Mouse (Mus musculus) forebrain, embryonic 15.5 days (tissue): Measurements from ENCODE around the gene Epas1. TPM values are rescaled to one million over a fixed set of nuclear protein-coding genes. Genes with fewer than 3 reads are reported as not detected.

Experiments
- ATAC-seq: fragments of 200-750 bp; cut with Nextera tagmentation; replicated peaks from 2 replicates; pipeline ENCODE4 v1.8.0; 2017; ENCODE audit warnings: mild to moderate bottlenecking, moderate TSS enrichment, moderate library complexity
- H3K27ac ChIP-seq: fragments of 300-500 bp; sonication (generic); replicated peaks from 2 replicates; pipeline ENCODE4 v1.5.1; 2015; ENCODE audit warnings: mild to moderate bottlenecking, inconsistent platforms
- H3K27me3 ChIP-seq: fragments of 300-500 bp; sonication (generic); 2 replicates; pipeline ENCODE4 v1.6.1; 2015; ENCODE audit warnings: inconsistent platforms
- H3K36me3 ChIP-seq: fragments of 300-500 bp; sonication (generic); 2 replicates; pipeline ENCODE4 v1.6.1; 2015; ENCODE audit warnings: mild to moderate bottlenecking, inconsistent platforms
- H3K4me1 ChIP-seq: fragments of 300-500 bp; sonication (generic); 2 replicates; pipeline ENCODE4 v1.6.1; 2015; ENCODE audit warnings: inconsistent platforms
- H3K4me2 ChIP-seq: fragments of 300-500 bp; sonication (generic); replicated peaks from 2 replicates; pipeline ENCODE4 v1.6.1; 2015; ENCODE audit warnings: mild to moderate bottlenecking, inconsistent platforms
- H3K4me3 ChIP-seq: fragments of 300-500 bp; sonication (generic); 2 replicates; pipeline ENCODE4 v1.5.1; 2015; ENCODE audit warnings: mild to moderate bottlenecking, inconsistent platforms
- H3K9ac ChIP-seq: fragments of 300-500 bp; sonication (generic); replicated peaks from 2 replicates; pipeline ENCODE4 v1.6.1; 2015; ENCODE audit warnings: mild to moderate bottlenecking, inconsistent platforms
- H3K9me3 ChIP-seq: fragments of 300-500 bp; sonication (generic); 2 replicates; pipeline ENCODE4 v1.6.1; 2016; ENCODE audit warnings: inconsistent platforms
- WGBS: fragments of 180-500 bp; shearing (Covaris S2); methylation state at CpG from one replicate; pipeline ENCODE4 v1.1.7; 2015; ENCODE audit warnings: mixed read lengths; 5-methylcytosine and 5-hydroxymethylcytosine counted together
- polyA plus RNA-seq: library from polyadenylated mRNA; unstranded; fragments of >200 nt; fragmentation: Nextera tagmentation; extraction: Ambion mirVana; gene quantifications from 2 replicates; pipeline ENCODE4 v1.2.1, GENCODE M21; 2015

Gene Epas1
- polyA plus RNA-seq, 1 experiment from 2014 or later: 4.0 TPM

DNA sequence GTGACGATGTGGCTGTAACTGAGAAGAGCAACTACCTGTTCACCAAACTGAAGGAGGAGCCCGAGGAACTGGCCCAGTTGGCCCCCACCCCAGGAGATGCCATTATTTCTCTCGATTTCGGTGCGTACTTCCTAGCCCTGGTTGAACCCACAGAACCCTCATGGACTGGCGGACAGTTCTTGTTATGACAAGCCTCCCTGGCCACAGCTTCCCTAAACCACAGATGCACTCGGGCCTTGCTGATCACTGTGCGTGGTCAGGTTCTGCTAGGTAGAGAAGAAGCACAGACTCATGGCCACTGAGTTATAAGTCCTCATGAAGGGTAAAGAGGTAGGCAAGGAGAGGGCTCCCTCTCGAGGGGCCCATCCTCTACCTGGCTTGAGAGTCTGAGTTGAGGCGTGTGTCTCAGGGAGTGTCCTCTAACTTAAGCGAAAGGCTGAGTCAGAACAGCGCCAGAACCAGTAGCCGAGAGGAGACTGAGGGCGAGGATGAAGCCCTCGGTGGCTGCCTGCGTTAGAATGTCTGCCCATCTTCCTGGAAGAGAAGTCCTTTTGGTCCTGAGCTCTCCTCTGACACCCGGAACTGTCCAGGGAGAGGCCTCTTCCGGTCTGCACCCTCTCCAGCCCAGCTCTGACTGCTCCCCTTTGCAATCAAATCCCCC, 71.1 kb downstream of the Epas1 start:
- Histone ChIP-seq H3K36me3 (no peaks in the 10 kb centered on the region), H3K4me3 (no peak overlapping the region), H3K9me3 (no peaks in the 10 kb centered on the region), H3K9ac (no peak overlapping the region), H3K27me3 (no peaks in the 10 kb centered on the region), H3K4me1 (no peaks in the 10 kb centered on the region), H3K4me2 (no peak overlapping the region), H3K27ac (no peak overlapping the region)
- 92% methylated on average over 18 of the region's 18 CpGs for WGBS
- no peak for ATAC-seq

DNA sequence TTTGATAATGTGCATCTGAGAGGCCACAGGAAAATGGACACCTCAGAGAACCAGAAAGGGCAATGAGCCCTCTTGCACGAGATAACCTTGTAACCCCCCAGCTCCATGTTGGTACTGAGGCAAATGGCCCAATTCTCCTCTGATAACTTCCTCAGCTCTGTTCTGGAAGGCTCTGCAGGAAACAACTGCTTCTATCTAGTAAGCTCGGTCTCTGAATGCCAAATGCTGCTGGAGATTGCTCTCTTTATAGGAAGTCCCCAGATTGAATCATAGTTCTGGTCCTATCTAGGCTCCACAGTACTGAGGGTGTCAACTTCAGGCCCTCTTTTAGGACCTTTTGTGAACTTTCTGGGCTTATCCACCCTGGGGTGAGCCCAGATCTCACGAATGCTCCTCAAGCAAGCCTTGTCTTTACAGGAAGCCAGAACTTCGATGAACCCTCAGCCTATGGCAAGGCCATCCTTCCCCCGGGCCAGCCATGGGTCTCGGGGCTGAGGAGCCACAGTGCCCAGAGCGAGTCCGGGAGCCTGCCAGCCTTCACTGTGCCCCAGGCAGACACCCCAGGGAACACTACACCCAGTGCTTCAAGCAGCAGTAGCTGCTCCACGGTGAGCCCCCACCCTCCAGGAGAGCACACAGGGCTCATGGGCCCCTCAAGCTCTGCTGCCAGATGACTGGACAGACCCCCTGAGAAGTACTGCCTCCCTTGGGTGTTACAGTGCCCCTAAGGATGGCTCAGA, 71.8 kb downstream of the Epas1 start:
- 95% methylated on average over 9 of the region's 9 CpGs for WGBS
- H3K9ac ChIP-seq: no peak overlapping the region
- ATAC-seq: no peak

DNA sequence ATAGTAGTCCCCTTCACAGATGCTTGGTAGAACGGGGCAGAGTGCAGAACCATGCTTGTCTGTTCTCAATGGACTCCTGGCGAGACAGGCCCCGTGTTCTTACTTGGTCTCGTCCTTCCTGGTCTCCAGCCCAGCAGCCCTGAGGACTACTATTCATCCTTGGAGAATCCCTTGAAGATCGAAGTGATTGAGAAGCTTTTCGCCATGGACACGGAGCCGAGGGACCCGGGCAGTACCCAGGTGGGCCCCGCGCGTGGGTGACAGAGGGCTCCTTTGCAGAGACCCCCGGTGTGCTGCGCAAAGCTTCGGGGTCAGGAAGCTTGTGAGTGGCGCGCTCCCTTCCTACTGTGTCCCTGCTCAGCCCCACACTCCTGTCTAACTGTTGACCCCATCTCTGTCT, 72.9 kb downstream of the Epas1 start:
- Histone ChIP-seq H3K27me3 (no peaks in the 10 kb centered on the region), H3K4me1 (no peaks in the 10 kb centered on the region), H3K9me3 (no peaks in the 10 kb centered on the region), H3K4me2 (no peak overlapping the region), H3K36me3 (no peaks in the 10 kb centered on the region), H3K27ac (no peak overlapping the region), H3K4me3 (no peak overlapping the region), H3K9ac (no peak overlapping the region)
- 94% methylated on average over 17 of the region's 17 CpGs for WGBS
- no peak for ATAC-seq

More for the DNA sequence above, 71.8 kb downstream of the Epas1 start:
- Histone ChIP-seq H3K4me3 (no peak overlapping the region), H3K9me3 (no peaks in the 10 kb centered on the region), H3K36me3 (no peaks in the 10 kb centered on the region), H3K27ac (no peak overlapping the region), H3K4me1 (no peaks in the 10 kb centered on the region), H3K27me3 (no peaks in the 10 kb centered on the region), H3K4me2 (no peak overlapping the region)

DNA sequence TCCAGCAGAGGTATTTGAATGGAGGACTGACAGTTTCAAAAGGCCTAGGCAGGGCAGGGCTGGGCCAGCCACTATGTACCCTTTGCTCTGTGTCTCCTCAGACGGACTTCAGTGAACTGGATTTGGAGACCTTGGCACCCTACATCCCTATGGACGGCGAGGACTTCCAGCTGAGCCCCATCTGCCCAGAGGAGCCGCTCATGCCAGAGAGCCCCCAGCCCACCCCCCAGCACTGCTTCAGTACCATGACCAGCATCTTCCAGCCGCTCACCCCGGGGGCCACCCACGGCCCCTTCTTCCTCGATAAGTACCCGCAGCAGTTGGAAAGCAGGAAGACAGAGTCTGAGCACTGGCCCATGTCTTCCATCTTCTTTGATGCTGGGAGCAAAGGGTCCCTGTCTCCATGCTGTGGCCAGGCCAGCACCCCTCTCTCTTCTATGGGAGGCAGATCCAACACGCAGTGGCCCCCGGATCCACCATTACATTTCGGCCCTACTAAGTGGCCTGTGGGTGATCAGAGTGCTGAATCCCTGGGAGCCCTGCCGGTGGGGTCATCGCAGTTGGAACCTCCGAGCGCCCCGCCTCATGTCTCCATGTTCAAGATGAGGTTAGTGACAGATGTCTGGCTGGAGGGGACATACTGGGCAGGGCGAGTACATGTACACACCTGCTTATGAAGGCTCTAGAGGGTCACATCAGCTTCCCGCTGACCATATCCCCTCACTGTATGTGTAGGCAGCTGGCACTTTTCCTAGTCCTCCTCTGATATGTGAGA, 74.1 kb downstream of the Epas1 start:
- H3K9me3 ChIP-seq: no peaks in the 10 kb centered on the region
- no peak overlapping the region for H3K4me2 ChIP-seq
- H3K4me1 ChIP-seq: no peaks in the 10 kb centered on the region
- no peak overlapping the region for H3K4me3 ChIP-seq
- 95% methylated on average over 19 of the region's 19 CpGs for WGBS
- H3K36me3 ChIP-seq: no peaks in the 10 kb centered on the region
- H3K27ac ChIP-seq: no peak overlapping the region
- no peak overlapping the region for H3K9ac ChIP-seq
- H3K27me3 ChIP-seq: no peaks in the 10 kb centered on the region
- no peak for ATAC-seq

DNA sequence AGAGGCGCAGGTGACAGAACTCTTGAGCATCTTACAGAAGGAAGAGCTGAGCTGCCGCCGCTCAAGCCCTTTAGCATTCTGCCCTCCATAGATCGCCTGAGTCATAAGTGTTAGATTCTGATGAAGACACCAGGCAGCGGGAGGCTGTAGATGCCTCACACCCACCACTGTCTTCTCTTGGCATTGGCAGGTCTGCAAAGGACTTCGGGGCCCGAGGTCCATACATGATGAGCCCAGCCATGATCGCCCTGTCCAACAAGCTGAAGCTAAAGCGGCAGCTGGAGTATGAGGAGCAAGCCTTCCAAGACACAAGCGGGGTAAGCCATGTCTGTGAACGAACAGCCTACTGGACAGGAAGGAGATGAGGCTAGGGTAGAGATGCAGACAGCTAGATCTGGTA, 75.0 kb downstream of the Epas1 start:
- Histone ChIP-seq H3K4me1 (no peaks in the 10 kb centered on the region), H3K27me3 (no peaks in the 10 kb centered on the region), H3K9me3 (no peaks in the 10 kb centered on the region), H3K36me3 (no peaks in the 10 kb centered on the region), H3K4me3 (no peak overlapping the region), H3K27ac (no peak overlapping the region), H3K4me2 (no peak overlapping the region), H3K9ac (no peak overlapping the region)
- no peak for ATAC-seq
- WGBS: 97% methylated on average over 11 of the region's 11 CpGs

DNA sequence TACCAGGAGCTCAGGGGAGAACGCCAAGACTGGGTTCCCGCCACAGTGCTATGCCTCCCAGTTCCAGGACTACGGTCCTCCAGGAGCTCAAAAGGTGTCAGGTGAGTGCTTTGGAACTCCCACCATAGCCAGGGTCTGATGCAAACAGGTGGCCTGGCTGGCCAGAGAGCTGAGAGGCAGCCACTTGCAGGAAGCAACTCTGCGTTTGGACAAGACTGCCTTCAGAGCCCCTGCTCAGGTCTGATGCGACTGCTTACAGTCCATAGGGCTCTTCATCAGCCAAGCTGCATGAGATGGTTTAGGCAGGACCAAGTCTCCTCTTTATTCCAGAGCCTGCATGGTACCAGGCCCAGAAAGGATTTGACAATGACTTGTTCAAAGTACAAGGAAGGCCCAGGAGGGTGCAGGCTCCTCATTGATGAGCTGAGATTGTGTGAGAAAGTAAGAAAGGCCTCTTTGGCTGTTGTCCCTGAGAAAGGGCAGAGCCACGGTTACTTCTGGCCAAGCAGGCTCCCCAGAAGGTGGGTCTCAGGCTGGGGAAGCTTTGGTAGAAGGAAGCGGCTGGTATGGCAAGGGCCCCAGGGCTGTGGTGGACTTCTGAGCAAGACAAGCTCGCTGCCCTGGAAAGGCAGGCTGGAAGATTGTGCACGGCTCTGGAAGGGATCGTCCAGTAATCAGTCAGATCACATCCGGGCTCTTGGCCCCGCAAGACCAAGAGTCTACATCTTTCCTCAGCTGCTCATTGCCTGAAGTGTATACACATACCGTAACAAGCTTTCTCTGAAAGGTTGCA, 76.1 kb downstream of the Epas1 start:
- 90% methylated on average over 13 of the region's 13 CpGs for WGBS
- Histone ChIP-seq H3K9ac (no peak overlapping the region), H3K4me2 (no peak overlapping the region), H3K4me1 (no peaks in the 10 kb centered on the region), H3K27ac (no peak overlapping the region), H3K27me3 (no peaks in the 10 kb centered on the region), H3K4me3 (no peak overlapping the region), H3K36me3 (no peaks in the 10 kb centered on the region), H3K9me3 (no peaks in the 10 kb centered on the region)
- ATAC-seq: no peak

DNA sequence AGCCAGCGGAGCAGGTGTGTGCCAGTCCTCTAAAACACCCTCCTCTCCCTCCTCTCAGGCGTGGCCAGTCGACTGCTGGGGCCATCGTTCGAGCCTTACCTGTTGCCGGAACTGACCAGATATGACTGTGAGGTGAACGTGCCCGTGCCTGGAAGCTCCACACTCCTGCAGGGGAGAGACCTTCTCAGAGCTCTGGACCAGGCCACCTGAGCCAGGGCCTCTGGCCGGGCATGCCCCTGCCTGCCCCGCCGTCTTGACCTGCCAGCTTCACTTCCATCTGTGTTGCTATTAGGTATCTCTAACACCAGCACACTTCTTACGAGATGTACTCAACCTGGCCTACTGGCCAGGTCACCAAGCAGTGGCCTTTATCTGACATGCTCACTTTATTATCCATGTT, 77.4 kb downstream of the Epas1 start:
- Histone ChIP-seq H3K36me3 (no peaks in the 10 kb centered on the region), H3K4me3 (no peak overlapping the region), H3K9ac (no peak overlapping the region), H3K4me2 (no peak overlapping the region), H3K4me1 (no peaks in the 10 kb centered on the region), H3K27ac (no peak overlapping the region), H3K27me3 (no peaks in the 10 kb centered on the region), H3K9me3 (no peaks in the 10 kb centered on the region)
- WGBS: 89% methylated on average over 12 of the region's 12 CpGs
- no peak for ATAC-seq

DNA sequence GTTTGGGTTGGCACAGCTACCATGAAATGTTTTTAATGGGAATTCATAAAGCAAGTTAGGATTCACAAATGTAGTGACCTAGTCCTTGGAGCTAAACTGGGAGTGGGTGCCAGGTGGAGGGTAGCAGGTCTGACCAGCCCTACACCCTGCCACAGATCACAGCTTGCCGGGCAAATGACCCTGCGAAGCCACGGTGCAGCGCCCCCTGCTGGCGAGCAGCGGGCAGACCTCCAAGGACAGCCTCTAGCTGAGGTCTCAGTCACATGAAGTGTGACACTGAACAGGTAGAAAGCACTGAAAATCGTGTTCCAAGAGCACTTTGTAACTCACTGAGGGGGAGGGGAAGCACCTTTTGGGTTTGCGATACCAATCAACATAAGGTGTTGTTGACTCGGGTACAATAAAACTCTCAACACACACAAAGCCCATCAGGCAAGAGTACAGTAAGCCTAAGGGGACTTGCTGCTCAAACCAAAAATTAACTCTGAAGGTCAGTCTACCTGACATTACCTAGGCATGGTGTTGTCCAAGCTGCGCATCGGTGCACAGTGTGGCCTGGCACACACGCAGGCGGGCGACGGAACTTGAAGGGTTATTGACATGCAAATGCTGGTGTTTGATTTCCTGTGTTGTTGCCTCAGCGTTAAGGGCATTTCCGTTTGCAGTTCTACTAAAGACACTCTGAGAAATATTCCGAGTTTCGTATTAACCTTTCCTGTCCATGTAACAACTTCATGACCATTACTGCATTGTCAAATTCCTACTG, 79.2 kb downstream of the Epas1 start:
- WGBS: 68% methylated on average over 19 of the region's 19 CpGs
- H3K9me3 ChIP-seq: no peaks in the 10 kb centered on the region
- no peaks in the 10 kb centered on the region for H3K36me3 ChIP-seq
- no peaks in the 10 kb centered on the region for H3K4me1 ChIP-seq
- H3K9ac ChIP-seq: no peak overlapping the region
- no peaks in the 10 kb centered on the region for H3K27me3 ChIP-seq
- H3K27ac ChIP-seq: no peak overlapping the region
- no peak for ATAC-seq
- no peak overlapping the region for H3K4me3 ChIP-seq
- no peak overlapping the region for H3K4me2 ChIP-seq

DNA sequence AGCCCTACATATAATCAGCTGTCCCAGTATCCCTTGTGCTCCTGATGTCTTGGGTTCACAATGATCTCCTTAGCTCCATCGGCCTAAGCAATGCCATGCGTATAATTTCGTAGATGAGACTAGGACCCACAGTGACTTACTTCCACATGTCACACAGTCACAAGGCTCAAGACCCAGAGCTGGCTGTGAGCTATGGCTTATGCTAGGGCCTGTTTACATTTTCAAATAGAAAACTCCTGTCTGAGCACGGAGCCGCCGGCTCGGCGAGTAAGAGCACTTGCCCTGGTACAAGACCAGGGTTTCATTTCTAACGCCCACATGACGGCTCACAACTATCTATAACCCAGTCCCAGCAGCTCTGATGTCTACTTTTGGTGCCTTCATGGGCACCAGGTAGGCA, 80.4 kb downstream of the Epas1 start:
- Histone ChIP-seq H3K4me1 (no peaks in the 10 kb centered on the region), H3K4me3 (no peak overlapping the region), H3K9me3 (no peaks in the 10 kb centered on the region), H3K27me3 (no peaks in the 10 kb centered on the region), H3K9ac (no peak overlapping the region), H3K27ac (no peak overlapping the region), H3K36me3 (no peaks in the 10 kb centered on the region), H3K4me2 (no peak overlapping the region)
- 94% methylated on average over 10 of the region's 10 CpGs for WGBS
- no peak for ATAC-seq

DNA sequence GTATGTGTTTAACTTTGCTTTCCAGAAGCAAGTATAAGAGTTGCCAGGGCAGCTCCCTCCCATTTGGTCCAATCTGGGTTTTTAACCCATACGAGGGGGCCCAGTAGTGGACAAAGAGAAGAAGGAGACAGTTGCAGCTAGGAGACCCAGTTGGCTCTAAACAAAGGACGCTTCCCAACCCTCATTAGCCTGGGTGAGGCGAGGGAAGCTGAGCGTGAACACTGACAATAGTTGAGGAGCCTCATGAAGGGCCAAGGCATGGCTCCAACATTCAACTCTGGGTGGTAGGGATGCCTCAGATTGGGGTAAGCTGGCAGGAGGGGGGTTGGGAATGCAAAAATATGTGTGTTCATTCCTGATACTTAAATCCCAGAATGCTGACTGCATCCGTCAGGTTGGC, 85.8 kb downstream of the Epas1 start:
- no peak for ATAC-seq
- no peaks in the 10 kb centered on the region for H3K27me3 ChIP-seq
- H3K36me3 ChIP-seq: no peaks in the 10 kb centered on the region
- no peak overlapping the region for H3K4me3 ChIP-seq
- WGBS: 40% methylated on average over 5 of the region's 5 CpGs
- H3K4me2 ChIP-seq: no peak overlapping the region
- H3K4me1 ChIP-seq: no peaks in the 10 kb centered on the region
- H3K9ac ChIP-seq: no peak overlapping the region
- no peaks in the 10 kb centered on the region for H3K9me3 ChIP-seq
- H3K27ac ChIP-seq: no peak overlapping the region

DNA sequence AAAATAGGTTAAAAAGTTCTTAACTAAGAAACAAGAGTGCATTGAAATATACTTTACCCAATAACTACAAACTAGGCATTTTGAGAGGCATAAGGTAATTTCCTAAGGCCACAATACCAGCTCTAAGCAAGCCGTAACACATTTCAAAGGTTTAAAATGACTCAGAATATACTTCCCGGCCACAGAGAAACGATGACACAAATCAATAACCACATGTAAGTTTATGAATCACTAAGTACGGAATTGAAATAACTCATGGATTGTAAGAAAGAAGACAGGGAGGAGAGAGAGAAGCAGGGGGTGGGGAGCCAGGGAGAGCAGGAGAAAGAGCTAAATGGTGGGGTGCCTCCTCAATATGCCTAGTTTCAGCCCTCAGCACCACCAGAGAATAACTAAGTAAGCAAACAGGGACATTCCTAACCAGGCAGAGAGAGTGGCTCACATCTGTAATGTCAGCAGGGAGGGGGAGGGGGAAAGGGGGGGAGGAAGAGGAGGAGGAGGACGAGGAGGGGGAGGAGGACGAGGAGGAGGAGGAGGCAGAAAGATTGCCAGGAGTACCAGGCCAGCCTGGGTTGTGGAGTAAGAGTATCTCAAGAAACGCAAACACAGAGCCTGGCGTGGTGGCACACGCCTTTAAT, 97.3 kb downstream of the Epas1 start:
- H3K9ac ChIP-seq: no peak overlapping the region
- H3K36me3 ChIP-seq: no peaks in the 10 kb centered on the region
- 79% methylated on average over 9 of the region's 9 CpGs for WGBS
- H3K4me1 ChIP-seq: no peaks in the 10 kb centered on the region
- H3K27ac ChIP-seq: no peak overlapping the region
- no peaks in the 10 kb centered on the region for H3K9me3 ChIP-seq
- ATAC-seq: no peak
- no peak overlapping the region for H3K4me2 ChIP-seq
- H3K27me3 ChIP-seq: no peaks in the 10 kb centered on the region
- H3K4me3 ChIP-seq: no peak overlapping the region
